Mouse (Mus musculus): ENCODE results near the gene Abcb8.

Gene Abcb8

GRCm38 (mm10) chr5:24369767-24370166 lies 23.7 kb upstream of the Abcb8 start:
- in situ Hi-C loops (cut with MboI), result no loop called here

DNA sequence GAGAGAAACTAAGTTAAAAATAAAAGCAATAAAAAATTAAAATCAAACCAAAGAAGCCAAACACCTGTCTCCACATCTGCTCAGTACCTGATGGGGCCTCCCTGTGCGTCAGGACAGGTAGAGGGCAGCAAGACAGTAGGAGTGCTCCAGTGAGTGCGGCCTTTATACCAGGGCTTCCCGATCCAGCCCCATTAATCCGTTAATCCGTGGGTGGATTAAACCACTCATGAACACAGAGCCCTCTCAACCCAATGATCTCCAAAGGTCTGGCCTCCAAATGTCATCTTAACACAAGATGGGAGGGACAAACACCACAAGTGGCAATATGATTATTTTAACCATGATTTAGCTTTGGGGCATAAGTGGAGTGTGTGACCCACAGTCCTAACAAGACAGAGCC lies 19.7 kb upstream of the Abcb8 start:
- in situ Hi-C loops (cut with MboI), result no loop called here

DNA sequence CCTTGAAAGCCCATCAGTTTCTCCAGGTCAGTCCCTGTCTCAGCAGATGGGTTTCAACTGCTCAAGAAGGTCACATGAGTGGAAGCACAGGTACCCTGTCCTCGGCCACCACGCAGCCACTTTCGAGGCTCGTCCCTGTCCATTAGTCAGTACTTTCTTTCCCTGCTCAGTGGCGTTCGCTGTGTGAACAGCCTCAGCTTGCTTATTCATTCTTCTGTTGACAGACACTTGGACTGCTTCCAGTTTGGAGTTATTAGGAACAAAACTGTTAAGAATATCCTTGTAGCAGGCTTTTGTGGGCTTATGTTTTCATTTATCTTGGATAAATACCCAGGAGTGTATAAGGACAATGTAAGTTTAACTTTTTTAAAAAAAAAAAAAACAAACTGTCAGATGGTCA lies 19.2 kb upstream of the Abcb8 start:
- in situ Hi-C loops (cut with MboI), result no loop called here

DNA sequence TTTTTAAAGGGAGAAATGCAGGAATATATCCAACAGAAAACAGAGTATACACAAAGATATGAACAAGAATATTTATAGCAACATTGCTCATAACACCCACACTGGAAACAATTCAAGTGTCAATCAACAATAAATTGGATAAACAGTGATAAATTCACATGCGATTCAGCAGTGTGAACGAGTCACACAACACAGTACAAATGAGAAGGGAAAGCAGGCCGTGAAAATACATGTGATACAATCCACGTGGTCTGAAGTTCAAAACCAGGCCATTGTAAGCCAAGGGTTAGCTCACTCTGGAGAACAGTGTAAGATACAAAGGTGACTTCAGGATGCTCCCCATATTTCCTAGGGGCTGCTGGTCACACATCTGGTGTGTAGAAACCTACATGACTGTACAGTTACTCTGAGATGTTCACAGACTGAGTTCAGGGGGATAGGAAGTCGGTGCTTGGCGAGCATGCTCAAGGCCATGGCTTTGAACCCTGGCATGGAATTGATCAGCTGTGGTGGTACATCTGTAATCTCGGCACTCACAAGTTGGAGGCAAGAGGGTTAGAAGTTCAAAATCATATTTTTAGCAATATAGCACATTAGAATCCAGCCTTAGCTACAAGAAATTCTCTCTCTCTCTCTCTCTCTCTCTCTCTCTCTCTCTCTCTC lies 18.7 kb upstream of the Abcb8 start:
- in situ Hi-C loops (cut with MboI), result no loop called here

- in situ Hi-C loops (cut with MboI), result no loop called here
Observed at GRCm38 (mm10) chr5:24378700-24379099, 14.8 kb upstream of the Abcb8 start.

DNA sequence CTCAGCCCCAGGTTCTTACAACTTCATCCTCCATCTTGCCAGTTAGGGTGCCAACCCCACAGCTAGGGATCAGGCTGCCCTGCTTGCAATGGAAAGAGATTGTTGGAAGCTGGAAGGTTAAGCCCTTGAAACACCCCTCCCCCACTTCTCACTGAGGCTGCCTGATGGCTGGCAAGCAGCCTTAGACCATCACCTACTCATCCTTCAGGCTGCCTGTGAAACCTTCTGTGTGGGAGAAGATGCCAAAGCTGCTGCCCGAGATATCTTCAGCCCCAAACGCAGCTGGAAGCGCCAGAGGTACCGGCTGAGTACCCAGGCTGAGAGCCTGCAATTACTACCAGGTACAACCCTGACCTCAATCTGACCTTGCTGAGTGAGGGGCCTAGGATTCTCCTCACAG lies 14.0 kb upstream of the Abcb8 start:
- in situ Hi-C loops (cut with MboI), result no loop called here

DNA sequence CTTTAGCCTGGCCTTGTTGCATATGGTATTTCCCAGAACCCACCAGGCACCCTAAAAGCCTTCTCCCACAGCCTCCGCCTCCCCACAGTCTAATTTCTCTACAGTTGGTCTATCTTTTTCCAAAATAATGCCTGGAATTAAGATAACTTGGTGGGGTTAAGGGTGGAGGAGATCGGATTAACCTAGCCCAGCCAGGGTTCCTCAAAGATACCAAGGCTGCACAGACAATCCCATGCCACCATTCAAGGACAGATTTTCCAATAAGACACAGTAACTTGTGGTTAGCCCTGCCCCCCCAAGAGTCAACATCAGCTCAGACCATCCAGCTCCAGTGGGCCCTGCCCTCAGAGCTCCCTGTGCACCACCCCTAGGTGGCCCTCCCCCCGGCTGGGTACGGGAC lies 13.0 kb upstream of the Abcb8 start:
- in situ Hi-C loops (cut with MboI), result no loop called here

GRCm38 (mm10) chr5:24381486-24381885 lies 12.0 kb upstream of the Abcb8 start:
- in situ Hi-C loops (cut with MboI), result no loop called here

- in situ Hi-C loops (cut with MboI), result no loop called here
Observed at GRCm38 (mm10) chr5:24381988-24382387, 11.5 kb upstream of the Abcb8 start.

- in situ Hi-C loops (cut with MboI), result no loop called here
Observed at GRCm38 (mm10) chr5:24383026-24383859, 10.2 kb upstream of the Abcb8 start.

GRCm38 (mm10) chr5:24384407-24384806 lies 9.1 kb upstream of the Abcb8 start:
- in situ Hi-C loops (cut with MboI), result no loop called here

DNA sequence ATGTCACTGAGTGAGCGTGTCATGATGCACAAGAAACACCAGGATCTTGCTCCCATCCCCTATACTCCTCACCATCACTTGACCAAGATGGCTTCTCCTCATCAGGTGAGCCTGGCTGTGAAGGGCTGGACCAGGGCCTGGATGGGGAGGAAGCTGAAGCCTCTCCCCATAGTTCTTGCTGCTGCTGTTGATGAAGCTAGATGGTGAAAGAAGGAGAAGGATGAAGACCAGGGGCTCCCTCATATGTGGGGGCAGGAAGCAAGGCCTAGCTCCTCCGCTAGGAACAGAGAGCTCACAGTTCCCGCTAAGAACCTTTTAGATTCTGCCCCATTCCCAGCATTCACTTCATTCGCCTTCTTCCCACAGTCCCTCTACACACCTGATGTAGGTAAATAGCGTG lies 8.1 kb upstream of the Abcb8 start:
- in situ Hi-C loops (cut with MboI), result no loop called here

- in situ Hi-C loops (cut with MboI), result no loop called here
Observed at GRCm38 (mm10) chr5:24385887-24386550, 7.4 kb upstream of the Abcb8 start.

- in situ Hi-C loops (cut with MboI), result no loop called here
Observed at GRCm38 (mm10) chr5:24387264-24388241, 5.9 kb upstream of the Abcb8 start.

DNA sequence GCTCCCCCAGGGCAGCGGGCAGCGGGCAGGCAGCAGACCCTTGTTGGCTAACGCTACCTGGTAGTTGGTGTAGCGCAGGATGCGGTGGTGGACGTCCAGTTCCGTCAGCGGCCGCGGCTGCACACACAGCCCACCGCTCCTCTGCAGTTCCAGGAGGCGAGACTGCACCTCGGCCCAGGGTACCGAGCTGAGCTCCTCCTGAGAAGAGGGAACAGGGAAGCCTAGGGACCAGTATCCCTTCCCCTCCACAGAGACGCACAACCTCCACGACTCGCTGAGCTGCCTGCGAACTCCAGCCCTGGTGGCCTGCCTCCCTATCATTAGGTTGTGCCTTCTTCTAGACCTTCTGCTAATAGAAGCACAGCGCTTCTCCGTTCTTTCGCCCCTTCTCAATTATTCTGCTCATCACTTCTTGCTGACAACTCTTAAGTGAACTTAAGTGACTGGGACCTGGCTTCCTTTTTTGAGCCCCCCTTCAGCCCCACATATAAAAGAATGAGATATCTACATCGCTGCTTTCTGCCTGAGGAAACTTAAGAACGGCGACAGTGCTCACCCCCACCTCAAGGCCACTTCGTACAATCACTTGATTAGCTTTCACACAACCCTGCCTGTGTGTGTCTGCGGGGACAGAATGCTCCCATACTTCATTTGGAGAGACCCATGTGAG lies 5.1 kb upstream of the Abcb8 start:
- in situ Hi-C loops (cut with MboI), result no loop called here

GRCm38 (mm10) chr5:24389011-24389657 lies 4.3 kb upstream of the Abcb8 start:
- in situ Hi-C loops (cut with MboI), result no loop called here

GRCm38 (mm10) chr5:24389658-24390020 lies 3.8 kb upstream of the Abcb8 start:
- in situ Hi-C loops (cut with MboI), result no loop called here

GRCm38 (mm10) chr5:24391864-24392263 lies 1.6 kb upstream of the Abcb8 start, which contains the start of gene Atg9b:
Gene Atg9b, minus strand, starts transcription at chr5:24392143.
- in situ Hi-C loops (cut with MboI), result no loop called here

- in situ Hi-C loops (cut with MboI), result no loop called here
Observed at GRCm38 (mm10) chr5:24392724-24393123, 739 bp upstream of the Abcb8 start.

GRCm38 (mm10) chr5:24394165-24394894 lies 867 bp downstream of the Abcb8 start:
- in situ Hi-C loops (cut with MboI), result no loop called here

Measured in mature B cell (primary cell).